Mouse (Mus musculus) left cerebral cortex, adult 11 months (tissue): ENCODE results near the gene Amer3.
"Not testable (repeated sequence)": the region's sequence is repeated elsewhere in the genome, so short reads cannot be mapped to it uniquely, and the experiment has no call there.

Experiments
- DNase-seq: peaks from one replicate; pipeline ENCODE4 v3.0.0; 2022; ENCODE audit warnings: low spot score

Gene Amer3

GRCm38 (mm10) chr1:34578851-34579781 lies at the start of gene Amer3:
Amer3 (plus strand) TSS chr1:34579657.
- peak; percentile 68 for DNase-seq

- not testable (repeated sequence) for DNase-seq
Observed at GRCm38 (mm10) chr1:34534574-34534973, 44.9 kb upstream of the Amer3 start.

GRCm38 (mm10) chr1:34535043-34535698 lies 44.3 kb upstream of the Amer3 start, which contains the start of gene Cfc1:
Cfc1 (plus strand) TSS chr1:34535648.
- DNase-seq = not testable (repeated sequence)

GRCm38 (mm10) chr1:34536291-34536766 lies 43.1 kb upstream of the Amer3 start:
- no peak for DNase-seq

GRCm38 (mm10) chr1:34536767-34537485 lies 42.5 kb upstream of the Amer3 start:
- no peak for DNase-seq

GRCm38 (mm10) chr1:34547074-34547473 lies 32.4 kb upstream of the Amer3 start:
- no peak for DNase-seq

- DNase-seq = no peak
Observed at GRCm38 (mm10) chr1:34553690-34554089, 25.8 kb upstream of the Amer3 start.

- no peak for DNase-seq
Observed at GRCm38 (mm10) chr1:34554275-34554674, 25.2 kb upstream of the Amer3 start.

GRCm38 (mm10) chr1:34560843-34561242 lies 18.6 kb upstream of the Amer3 start, which contains the start of gene Prss40:
Prss40 (minus strand) TSS chr1:34560943.
- DNase-seq = no peak

- no peak for DNase-seq
Observed at GRCm38 (mm10) chr1:34564383-34565045, 14.9 kb upstream of the Amer3 start.

GRCm38 (mm10) chr1:34568120-34568519 lies 11.3 kb upstream of the Amer3 start:
- no peak for DNase-seq

- DNase-seq = no peak
Observed at GRCm38 (mm10) chr1:34569876-34570275, 9.6 kb upstream of the Amer3 start.

- peak; percentile 41 for DNase-seq
Observed at GRCm38 (mm10) chr1:34571431-34571830, 8.0 kb upstream of the Amer3 start.

- no peak for DNase-seq
Observed at GRCm38 (mm10) chr1:34573221-34573620, 6.2 kb upstream of the Amer3 start.

GRCm38 (mm10) chr1:34579782-34580356 lies 412 bp downstream of the Amer3 start:
- DNase-seq = peak; percentile 31

GRCm38 (mm10) chr1:34582218-34582617 lies 2.8 kb downstream of the Amer3 start:
- DNase-seq = no peak

- peak; percentile 31 for DNase-seq
Observed at GRCm38 (mm10) chr1:34583821-34584263, 4.4 kb downstream of the Amer3 start.

- DNase-seq = no peak
Observed at GRCm38 (mm10) chr1:34584736-34585135, 5.3 kb downstream of the Amer3 start.

- no peak for DNase-seq
Observed at GRCm38 (mm10) chr1:34587298-34588096, 8.0 kb downstream of the Amer3 start.

- DNase-seq = no peak
Observed at GRCm38 (mm10) chr1:34600000-34600399, 20.5 kb downstream of the Amer3 start.
